Mouse (Mus musculus): ENCODE results near the gene Stim1.

Gene Stim1

DNA sequence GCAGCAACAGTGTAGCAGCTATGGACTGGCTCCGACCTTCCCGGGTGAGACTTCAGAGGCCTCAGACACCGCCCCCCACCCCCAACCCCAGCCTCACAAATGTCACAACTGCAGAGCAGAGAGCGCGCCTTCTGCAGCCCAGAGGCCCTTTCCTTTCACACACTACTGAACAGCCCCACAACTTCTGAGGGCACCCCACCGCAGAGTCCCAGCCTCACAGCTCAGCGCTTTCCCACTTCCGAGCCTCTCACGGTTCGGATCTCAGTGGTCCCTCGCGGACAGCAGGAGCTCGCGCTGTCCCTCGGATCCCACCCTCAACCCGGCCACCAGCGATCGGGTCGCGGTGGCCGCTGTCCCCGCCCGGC lies 18.1 kb upstream of the Stim1 start:
- in situ Hi-C loops (cut with MboI, MseI): no loop called here

DNA sequence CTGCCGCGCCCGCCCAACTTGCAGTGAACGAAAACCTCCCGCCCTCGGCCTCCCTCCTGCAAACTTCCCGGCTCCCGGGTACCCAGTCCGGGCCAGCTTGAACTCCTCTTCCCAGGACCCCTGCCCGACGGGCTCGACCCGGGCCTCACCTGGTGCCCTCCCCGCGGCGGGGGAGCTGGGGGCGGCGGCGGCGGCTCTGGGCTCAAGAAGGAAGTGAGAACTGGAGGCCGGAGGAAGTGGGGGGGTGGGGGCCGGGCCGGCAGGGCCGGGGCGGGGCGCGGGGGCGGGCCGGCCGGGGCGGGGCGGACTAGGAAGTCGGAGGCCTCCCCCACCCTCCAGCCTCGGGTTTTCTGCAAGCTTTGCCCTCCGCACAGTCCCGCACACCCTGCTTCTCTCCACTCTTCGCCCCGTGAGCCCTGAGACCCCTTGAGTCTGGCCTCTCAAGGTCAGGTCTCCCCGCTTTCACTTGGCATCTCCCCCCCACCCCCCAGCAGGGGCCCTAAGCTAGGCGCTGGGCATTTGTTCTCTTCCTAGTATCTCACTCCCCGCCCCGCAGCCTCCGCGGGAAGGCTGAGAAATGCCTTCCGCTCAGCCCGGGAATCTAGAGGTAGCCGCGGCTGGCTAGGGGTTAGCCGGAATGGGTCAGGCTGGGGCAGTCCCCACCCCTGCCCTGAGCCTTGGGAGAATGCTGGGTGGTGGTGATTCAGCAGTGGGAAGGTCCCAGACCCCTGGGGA lies 17.5 kb upstream of the Stim1 start:
- in situ Hi-C loops (cut with MboI, MseI): loop anchor here (5.0 kb wide), 1 partner anchor 172 kb away; no protein-coding TSS in a partner anchor

- in situ Hi-C loops (cut with MboI, MseI): loop anchor here (5.0 kb wide), 1 partner anchor 172 kb away; no protein-coding TSS in a partner anchor
Observed at GRCm38 (mm10) chr7:102250631-102251214, 16.9 kb upstream of the Stim1 start.

- in situ Hi-C loops (cut with MboI, MseI): loop anchor here (5.0 kb wide), 1 partner anchor 169 kb away; no protein-coding TSS in a partner anchor
Observed at GRCm38 (mm10) chr7:102253631-102254030, 14.0 kb upstream of the Stim1 start.

DNA sequence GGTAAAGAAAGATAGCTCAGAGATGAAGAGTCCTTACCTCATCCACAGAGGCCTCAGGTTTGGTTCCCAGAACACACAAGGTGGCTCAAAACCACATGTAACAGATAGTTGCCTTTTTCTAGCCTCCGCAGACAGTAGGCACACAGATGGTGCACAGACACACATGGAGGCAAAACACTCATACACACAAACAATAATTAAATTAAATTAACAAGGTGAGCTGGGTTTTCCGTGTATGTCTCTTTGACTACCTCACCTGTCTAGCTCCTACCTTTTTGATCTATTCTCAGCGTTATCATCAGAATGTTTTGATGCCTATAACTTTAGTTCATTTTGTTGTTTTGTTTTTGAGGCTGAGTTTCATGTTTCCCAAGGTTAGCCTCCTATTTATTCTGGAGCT lies 11.7 kb upstream of the Stim1 start, which contains the start of gene Rhog:
Rhog (minus strand) TSS at position 101 of the 400 bp plus-strand sequence.
- in situ Hi-C loops (cut with MboI, MseI): no loop called here

GRCm38 (mm10) chr7:102256636-102257035 lies 11.0 kb upstream of the Stim1 start:
- in situ Hi-C loops (cut with MboI, MseI): no loop called here

- in situ Hi-C loops (cut with MboI, MseI): no loop called here
Observed at GRCm38 (mm10) chr7:102258189-102258588, 9.4 kb upstream of the Stim1 start.

DNA sequence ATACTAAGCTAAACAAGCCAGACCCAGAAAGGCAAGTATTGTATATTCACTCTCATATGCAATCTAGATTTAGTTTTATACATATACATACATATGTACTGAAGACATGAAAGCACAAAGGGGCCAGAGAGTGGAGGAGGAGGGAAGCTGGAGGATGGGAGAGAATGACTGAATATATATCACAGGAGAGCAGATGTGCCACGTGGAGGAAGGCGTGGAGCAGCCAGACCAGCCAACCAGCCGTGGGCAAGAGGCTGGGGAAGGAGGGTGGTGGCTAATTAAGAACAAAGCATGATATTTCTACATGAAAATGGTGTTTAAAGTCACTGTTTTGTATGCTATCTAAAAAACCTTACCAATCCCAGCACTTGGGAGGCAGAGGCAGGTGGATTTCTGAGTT lies 8.9 kb upstream of the Stim1 start:
- in situ Hi-C loops (cut with MboI, MseI): no loop called here

DNA sequence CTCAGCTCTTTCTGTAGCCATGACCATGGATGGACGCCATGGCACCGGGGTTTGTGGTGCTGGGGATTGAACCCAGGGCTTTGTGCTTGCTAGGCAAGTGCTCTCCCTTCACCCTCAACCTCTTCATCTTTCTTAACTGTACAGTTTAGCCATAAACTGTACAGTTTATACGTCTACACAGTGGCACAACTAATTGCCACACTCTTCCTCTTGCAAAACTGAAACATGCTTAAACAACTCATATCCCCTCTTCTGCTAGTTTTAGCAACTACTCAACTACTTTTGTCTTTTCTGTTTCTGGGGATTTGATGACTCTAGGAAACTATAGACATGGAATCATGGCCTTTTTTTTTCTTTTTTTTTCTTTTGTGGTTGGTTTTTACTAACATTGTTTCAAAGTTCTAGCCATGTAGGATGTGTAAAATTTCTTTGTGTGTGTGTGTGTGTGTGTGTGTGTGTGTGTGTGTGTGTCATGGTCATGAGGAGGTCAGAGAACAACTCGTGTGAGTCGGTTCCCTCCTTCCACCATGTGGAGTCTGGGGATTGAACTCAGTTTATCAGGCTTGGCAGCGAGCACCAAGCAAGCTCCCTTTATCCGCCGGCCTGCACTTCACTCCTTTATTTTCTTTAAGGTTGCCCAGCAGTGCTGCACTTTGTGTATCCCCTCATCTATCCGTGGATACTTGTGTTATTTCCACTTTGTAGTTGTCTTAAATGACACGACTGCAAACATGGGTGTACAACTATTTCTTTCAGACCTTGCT lies 7.7 kb upstream of the Stim1 start:
- in situ Hi-C loops (cut with MboI, MseI): no loop called here

DNA sequence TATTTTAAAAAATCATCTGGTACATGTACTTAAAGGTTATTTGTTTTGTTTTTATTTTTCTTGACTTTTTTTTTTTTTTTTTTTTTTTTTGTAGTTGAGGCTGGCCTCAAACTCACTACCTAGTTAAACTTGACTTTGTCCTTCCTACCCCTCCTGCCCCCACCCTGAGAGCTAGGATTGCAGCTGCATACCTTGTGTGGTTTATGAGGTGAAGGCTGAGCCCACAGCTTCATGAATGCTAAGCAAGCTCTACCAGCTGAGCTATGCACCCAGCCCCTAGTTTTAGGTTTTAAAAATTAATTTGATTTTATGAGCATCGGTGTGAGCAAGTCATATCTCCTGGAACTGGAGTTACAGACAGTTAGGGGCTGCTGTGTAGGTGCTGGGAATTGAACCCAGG lies 7.1 kb upstream of the Stim1 start:
- in situ Hi-C loops (cut with MboI, MseI): no loop called here

GRCm38 (mm10) chr7:102263020-102263419 lies 4.6 kb upstream of the Stim1 start:
- in situ Hi-C loops (cut with MboI, MseI): no loop called here

- in situ Hi-C loops (cut with MboI, MseI): loop anchor here (5.0 kb wide), 1 partner anchor 61 kb away; no protein-coding TSS in a partner anchor
Observed at GRCm38 (mm10) chr7:102266021-102266400, 1.6 kb upstream of the Stim1 start.

GRCm38 (mm10) chr7:102266401-102267042 lies 1.1 kb upstream of the Stim1 start:
- in situ Hi-C loops (cut with MboI, MseI): loop anchor here (5.0 kb wide), 1 partner anchor 61 kb away; no protein-coding TSS in a partner anchor

GRCm38 (mm10) chr7:102267113-102267579 lies 460 bp upstream of the Stim1 start:
- in situ Hi-C loops (cut with MboI, MseI): loop anchor here (5.0 kb wide), 1 partner anchor 60 kb away; no protein-coding TSS in a partner anchor

GRCm38 (mm10) chr7:102268395-102268748 lies 766 bp downstream of the Stim1 start:
- in situ Hi-C loops (cut with MboI, MseI): loop anchor here (5.0 kb wide), 1 partner anchor 59 kb away; no protein-coding TSS in a partner anchor

DNA sequence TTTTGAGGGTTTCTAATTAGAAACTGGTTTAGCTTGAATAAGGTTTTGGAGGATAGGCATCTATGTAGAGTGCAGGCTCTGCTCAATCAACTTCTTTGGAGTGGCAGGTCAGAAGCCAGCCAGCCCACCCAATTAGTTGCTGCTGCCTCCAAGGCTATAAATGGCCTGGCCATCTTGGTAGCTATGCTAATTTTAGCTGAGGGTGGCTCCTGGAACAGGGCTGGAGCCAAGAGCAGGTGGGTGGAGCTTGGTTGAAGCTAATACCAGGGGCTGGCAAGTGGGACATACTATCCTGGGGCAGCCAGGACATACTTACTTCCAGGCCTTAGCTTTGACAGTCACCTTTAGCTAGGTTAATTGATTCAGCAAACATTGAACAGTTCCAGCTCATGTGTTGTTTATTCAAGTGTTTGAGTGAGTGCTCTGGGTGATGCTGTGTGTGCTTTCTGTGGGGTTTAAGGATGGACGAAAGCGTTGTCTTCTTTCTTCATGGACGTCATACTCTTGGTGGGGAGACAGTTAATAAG lies 4.9 kb downstream of the Stim1 start:
- in situ Hi-C loops (cut with MboI, MseI): no loop called here

DNA sequence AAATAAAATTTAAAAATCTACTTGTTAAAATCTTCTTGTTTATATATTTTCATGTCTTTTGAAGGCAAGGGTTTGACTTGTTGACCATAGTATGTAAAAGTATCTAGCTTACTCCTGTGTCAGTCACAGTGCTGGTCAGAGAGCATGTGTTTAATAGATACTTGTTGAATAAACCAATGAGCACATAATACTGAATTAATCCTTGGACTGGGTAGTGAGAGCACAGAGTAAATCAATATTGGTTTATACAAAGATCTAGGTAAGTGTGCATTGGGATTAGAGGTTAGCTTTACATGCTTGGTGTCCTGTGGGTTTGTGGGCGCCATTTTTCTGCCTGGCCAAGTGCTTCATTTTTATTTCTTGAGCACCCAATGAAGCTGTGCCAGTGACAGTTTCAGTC lies 13.8 kb downstream of the Stim1 start:
- in situ Hi-C loops (cut with MboI, MseI): no loop called here

DNA sequence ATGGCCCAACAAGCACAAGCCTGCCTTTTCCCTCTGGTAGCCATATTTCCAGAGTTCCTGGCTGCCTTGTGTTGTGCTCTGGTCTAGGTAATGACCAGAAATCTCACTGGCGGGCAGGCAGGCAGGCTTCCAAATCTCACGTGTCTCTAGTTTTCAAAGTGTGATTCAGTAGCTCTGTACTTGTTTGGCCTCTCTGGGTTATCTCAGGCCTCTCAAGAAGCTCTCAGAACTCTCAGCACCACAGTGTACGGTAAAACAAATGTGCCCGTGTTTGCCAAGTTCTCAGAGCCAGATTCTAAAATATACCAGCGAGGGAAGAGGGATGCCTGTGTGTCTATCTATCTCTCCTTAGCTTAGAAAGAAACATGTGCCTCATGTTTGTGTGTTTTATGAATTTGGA lies 14.7 kb downstream of the Stim1 start:
- in situ Hi-C loops (cut with MboI, MseI): no loop called here

DNA sequence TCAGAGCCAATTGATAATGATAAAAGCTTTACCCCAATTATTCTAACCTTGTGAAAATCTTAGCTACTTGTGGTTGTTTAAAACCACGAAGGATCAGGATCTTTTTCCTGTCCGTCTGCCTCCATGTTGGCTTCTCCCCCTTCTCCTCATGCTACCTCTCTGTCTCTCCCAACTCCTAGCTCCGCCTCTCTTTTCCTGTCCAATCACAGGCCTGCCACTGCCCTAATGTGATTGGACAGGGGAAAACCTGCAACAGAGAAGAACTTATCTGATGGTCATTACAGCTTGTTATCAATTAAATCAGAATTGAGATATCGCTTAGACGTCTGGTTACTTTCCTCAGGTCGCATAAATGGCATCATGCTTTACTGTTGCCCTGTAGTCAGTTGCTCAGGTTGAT lies 21.9 kb downstream of the Stim1 start:
- in situ Hi-C loops (cut with MboI, MseI): no loop called here

DNA sequence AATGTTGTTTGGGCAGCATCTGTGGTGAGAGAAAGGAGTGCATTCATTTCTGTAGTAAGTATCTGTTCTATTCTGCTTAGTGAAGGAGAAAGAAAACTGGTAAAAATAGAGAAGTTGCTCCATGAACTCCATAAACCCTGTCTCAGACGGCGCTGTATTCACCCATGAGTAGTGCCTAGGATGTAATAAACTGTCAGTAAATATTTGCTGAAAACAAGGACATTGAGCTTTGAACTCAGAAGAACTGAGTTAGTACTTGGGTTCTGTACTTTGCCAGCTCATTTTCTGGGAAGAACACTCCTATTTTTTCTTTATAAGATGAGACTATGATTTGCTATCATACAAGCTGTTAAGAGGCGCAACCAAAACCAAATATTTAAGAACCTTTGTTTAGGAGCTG lies 24.6 kb downstream of the Stim1 start:
- in situ Hi-C loops (cut with MboI, MseI): no loop called here

- in situ Hi-C loops (cut with MboI, MseI): no loop called here
Observed at GRCm38 (mm10) chr7:102293234-102293633, 25.6 kb downstream of the Stim1 start.
